Mouse (Mus musculus) lung, postnatal 0 days (tissue): ENCODE measurements at regions not wholly inside any gene's neighbourhood (a gene's known extent, or its start where the extent isn't known, plus 50 kb on each side); places are given as distances from the start of the nearest gene placed in this dataset. TPM values are rescaled to one million over a fixed set of nuclear protein-coding genes. Genes with fewer than 3 reads are reported as not detected.

Experiments used
- ATAC-seq: fragments of 200-750 bp; cut with Nextera tagmentation; 2 replicates; pipeline ENCODE4 v1.8.0; 2017; ENCODE audit warnings: moderate library complexity
- DNase-seq: peaks from one replicate; pipeline ENCODE4 v3.0.0-alpha.2; 2016; ENCODE audit warnings: low spot score
- H3K27ac ChIP-seq: fragments of 300-500 bp; sonication (generic); 2 replicates; pipeline ENCODE4 v1.5.1; 2014; ENCODE audit warnings: antibody characterized with exemption, mild to moderate bottlenecking, low read length, mixed read lengths
- H3K27me3 ChIP-seq: fragments of 300-500 bp; sonication (generic); replicated peaks from 2 replicates; pipeline ENCODE4 v1.6.1; 2014; ENCODE audit warnings: low read length, mixed read lengths; ENCODE audit not compliant: insufficient read depth
- H3K36me3 ChIP-seq: fragments of 300-500 bp; sonication (generic); 2 replicates; pipeline ENCODE4 v1.6.1; 2014; ENCODE audit warnings: low read length, mixed read lengths; ENCODE audit not compliant: insufficient read depth
- H3K4me1 ChIP-seq: fragments of 300-500 bp; sonication (generic); 2 replicates; pipeline ENCODE4 v1.6.1; 2014; ENCODE audit warnings: antibody characterized with exemption, low read depth, low read length, mixed read lengths; ENCODE audit not compliant: insufficient read depth
- H3K4me2 ChIP-seq: fragments of 300-500 bp; sonication (generic); replicated peaks from 2 replicates; pipeline ENCODE4 v1.6.1; 2014; ENCODE audit warnings: low read depth, mild to moderate bottlenecking, low read length, moderate library complexity, mixed read lengths
- H3K4me3 ChIP-seq: fragments of 300-500 bp; sonication (generic); 2 replicates; pipeline ENCODE4 v1.5.1; 2014; ENCODE audit warnings: low read depth, low read length
- H3K9ac ChIP-seq: fragments of 300-500 bp; sonication (generic); replicated peaks from 2 replicates; pipeline ENCODE4 v1.6.1; 2014; ENCODE audit warnings: low read depth, mild to moderate bottlenecking
- H3K9me3 ChIP-seq: fragments of 300-500 bp; sonication (generic); 2 replicates; pipeline ENCODE4 v1.6.1; 2016; ENCODE audit warnings: low read length, mixed read lengths
- CTCF ChIP-seq: IDR thresholded peaks from 2 replicates; pipeline ENCODE4 v1.5.1; 2016; ENCODE audit warnings: antibody characterized with exemption, mild to moderate bottlenecking
- EP300 ChIP-seq: IDR thresholded peaks from 2 replicates; pipeline ENCODE4 v1.6.1; 2016; ENCODE audit warnings: antibody characterized with exemption, mild to moderate bottlenecking, control low read depth
- WGBS: fragments of 180-500 bp; shearing (Covaris S2); extraction: QIAGEN DNeasy Blood & Tissue Kit; methylation state at CpG from one replicate; pipeline ENCODE4 v1.1.7; 2014; 5-methylcytosine and 5-hydroxymethylcytosine counted together
- microRNA-seq: library from miRNA; unstranded; fragments of <30 nt; microRNA quantifications from one replicate; pipeline ENCODE4, GENCODE M21; 2016

- ATAC-seq (no peak), DNase-seq (no peak)
- WGBS = 59% methylated on average over 4 of the region's 4 CpGs
- Histone ChIP-seq H3K4me1 (no peaks in the 10 kb centered on the region), H3K9me3 (no peaks in the 10 kb centered on the region), H3K4me2 (no peak overlapping the region), H3K27me3 (no peaks in the 10 kb centered on the region), H3K36me3 (no peaks in the 10 kb centered on the region), H3K4me3 (no peak overlapping the region), H3K27ac (no peak overlapping the region), H3K9ac (no peak overlapping the region)
- no peak for TF ChIP-seq CTCF
- no peak for TF ChIP-seq EP300
These were observed 50.6 kb upstream of the Pou1f1 start for GRCm38 (mm10) chr16:65469681-65470080.

Small RNA genes in the stretch of these regions (microRNA-seq; reads per million reads assigned to microRNA genes)
- gene Gm23659 = not detected
